Mouse (Mus musculus): ENCODE results near the gene Dnajc12. TPM values are rescaled to one million over a fixed set of nuclear protein-coding genes. Genes with fewer than 3 reads are reported as not detected.
A peak's percentile ranks its signal among the peaks of the same experiment; 100 is the strongest.
"Not testable (repeated sequence)": the region's sequence is repeated elsewhere in the genome, so short reads cannot be mapped to it uniquely, and the experiment has no call there.

The Dnajc12 gene
- total RNA-seq (2021) = 1 to 10 TPM; 7.6 to 8.1 TPM
- long read RNA-seq, experiment 1, transcript Dnajc12-201 (5 exons, 3,025 nt) = major isoform, 8 of 10 reads
- long read RNA-seq, experiment 1, partial matches to known transcripts = 0 of 10 reads
- long read RNA-seq, experiment 1, other reads (novel, unspliced or antisense) = 1 of 10 reads
- long read RNA-seq, experiment 2, partial matches to known transcripts = 0 of 6 reads
- long read RNA-seq, experiment 2, other reads (novel, unspliced or antisense) = 1 of 6 reads

GRCm38 (mm10) chr10:63382372-63383279 is at the start of gene Dnajc12:
Dnajc12 (plus strand) TSS chr10:63382443.
- intact Hi-C loops (cut with DNase I) = no loop called here
- peak; percentile 75 to 83 for DNase-seq

GRCm38 (mm10) chr10:63336901-63337300 is 45.3 kb upstream of the Dnajc12 start:
- intact Hi-C loops (cut with DNase I) = loop anchor here (5.0 kb wide), 1 partner anchor 40 kb away; no protein-coding TSS in a partner anchor
- no peak for DNase-seq

DNA sequence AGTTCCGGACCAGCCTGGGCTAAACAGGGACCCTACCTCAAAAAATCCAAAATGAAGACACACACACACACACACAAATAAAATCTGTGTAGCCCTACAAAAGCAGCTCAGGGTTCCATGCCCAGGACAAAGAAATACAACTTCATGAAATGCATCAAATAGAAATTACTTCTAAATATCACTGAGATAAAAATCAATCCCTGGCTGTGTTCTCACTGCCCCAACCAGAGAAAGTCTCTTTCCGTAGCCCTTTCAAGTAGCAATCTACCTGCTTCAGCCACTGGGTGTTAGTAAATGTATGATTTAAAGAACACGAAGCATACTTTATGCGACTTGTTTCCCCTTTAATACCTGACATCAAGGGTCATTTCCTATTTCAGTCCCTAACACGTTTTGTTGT is 44.9 kb upstream of the Dnajc12 start:
- intact Hi-C loops (cut with DNase I) = loop anchor here (5.0 kb wide), 1 partner anchor 40 kb away; no protein-coding TSS in a partner anchor
- DNase-seq = no peak

- intact Hi-C loops (cut with DNase I) = loop anchor here (5.0 kb wide), 1 partner anchor 39 kb away; no protein-coding TSS in a partner anchor
- peak; percentile 71 to 76 for DNase-seq
Measured at GRCm38 (mm10) chr10:63337951-63338836, 44.0 kb upstream of the Dnajc12 start.

- intact Hi-C loops (cut with DNase I) = loop anchor here (5.0 kb wide), 1 partner anchor 38 kb away; no protein-coding TSS in a partner anchor
- DNase-seq = peak; percentile 91 to 95
Measured at GRCm38 (mm10) chr10:63338914-63339643, 43.2 kb upstream of the Dnajc12 start.

DNA sequence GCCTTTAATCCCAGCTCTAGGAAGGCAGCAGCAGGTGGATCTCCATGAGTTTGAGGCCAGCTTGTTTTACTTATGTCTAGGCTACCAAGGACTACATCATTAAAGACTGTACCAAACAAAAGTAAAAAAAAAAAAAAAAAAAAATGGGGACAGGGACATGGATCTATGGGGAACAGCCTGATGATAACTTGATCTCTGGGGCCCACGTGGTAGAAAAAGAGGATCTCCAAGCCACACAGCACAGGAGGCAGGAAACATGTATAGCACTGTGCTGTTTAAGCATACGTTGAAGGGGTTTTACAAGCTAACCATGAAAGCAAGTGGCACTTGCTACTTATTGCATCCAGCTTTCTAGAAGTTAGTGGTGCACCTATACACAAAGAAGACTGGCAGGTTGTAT is 40.9 kb upstream of the Dnajc12 start:
- intact Hi-C loops (cut with DNase I) = no loop called here
- DNase-seq = no peak

- intact Hi-C loops (cut with DNase I) = no loop called here
- DNase-seq = no peak
Measured at GRCm38 (mm10) chr10:63344751-63345150, 37.5 kb upstream of the Dnajc12 start.

DNA sequence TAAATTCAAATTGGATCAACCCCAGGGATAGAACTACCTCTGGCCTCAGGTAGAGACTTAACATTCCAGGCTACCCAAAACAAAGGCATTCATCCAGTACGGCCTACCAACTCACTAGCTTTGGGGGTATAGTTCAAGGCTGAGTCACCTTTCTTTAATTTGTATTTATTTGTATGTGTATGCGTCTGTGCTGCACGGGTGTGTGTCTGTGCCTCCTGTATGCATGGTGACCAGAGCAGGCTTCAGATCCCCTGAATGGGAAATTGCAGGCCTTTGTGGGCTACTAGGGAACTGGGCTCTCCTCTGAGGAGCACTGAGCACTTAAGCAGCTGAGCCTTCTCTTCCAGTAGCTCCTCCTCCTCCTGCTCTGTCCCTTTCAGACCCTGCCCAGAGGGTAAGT is 34.0 kb upstream of the Dnajc12 start:
- DNase-seq = no peak
- intact Hi-C loops (cut with DNase I) = no loop called here

- intact Hi-C loops (cut with DNase I) = no loop called here
- DNase-seq = no peak
Measured at GRCm38 (mm10) chr10:63350666-63351065, 31.6 kb upstream of the Dnajc12 start.

DNA sequence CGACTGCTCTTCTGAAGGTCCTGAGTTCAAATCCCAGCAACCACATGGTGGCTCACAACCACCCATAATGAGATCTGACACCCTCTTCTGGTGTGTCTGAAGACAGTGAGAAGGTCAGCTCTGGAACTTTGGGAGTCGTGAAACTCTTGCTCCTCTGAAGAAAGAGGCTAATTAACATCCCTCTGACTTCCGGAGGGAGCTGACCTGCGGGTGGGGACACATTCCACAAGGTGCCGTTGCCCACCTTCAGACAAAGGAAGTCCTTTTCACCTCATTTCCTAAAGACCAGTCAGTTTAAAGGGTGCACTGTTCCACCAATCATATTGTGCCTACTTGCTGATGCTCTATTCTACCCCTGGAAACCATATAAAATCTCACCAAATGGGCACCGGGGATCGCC is 31.1 kb upstream of the Dnajc12 start:
- DNase-seq; intact Hi-C loops (cut with DNase I): not testable (repeated sequence)

GRCm38 (mm10) chr10:63352111-63352510 is 30.1 kb upstream of the Dnajc12 start:
- intact Hi-C loops (cut with DNase I) = no loop called here

GRCm38 (mm10) chr10:63360502-63360901 is 21.7 kb upstream of the Dnajc12 start:
- intact Hi-C loops (cut with DNase I) = no loop called here
- DNase-seq = no peak

More at GRCm38 (mm10) chr10:63352111-63352510, 30.1 kb upstream of the Dnajc12 start:
- DNase-seq = no peak

- no peak for DNase-seq
- intact Hi-C loops (cut with DNase I) = no loop called here
Measured at GRCm38 (mm10) chr10:63365918-63366455, 16.3 kb upstream of the Dnajc12 start.

DNA sequence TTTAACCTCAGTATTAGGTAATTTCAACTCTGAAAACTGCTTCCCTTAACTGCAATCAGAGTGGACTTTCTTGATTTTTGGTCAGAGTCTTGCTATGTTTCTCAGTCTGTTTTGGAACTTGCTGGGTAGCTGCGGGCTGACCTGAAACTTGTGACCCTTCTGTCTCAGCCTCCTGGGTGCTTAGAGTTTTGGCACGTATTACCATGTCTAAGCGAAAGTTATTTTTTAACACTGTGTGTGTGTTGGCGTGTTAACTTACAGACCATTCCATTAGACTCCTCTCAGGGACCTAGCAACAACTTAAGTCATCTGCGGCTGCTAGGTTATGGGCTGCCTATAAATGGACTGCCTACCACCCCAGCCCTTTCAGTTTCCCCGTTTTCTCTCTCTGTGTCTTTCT is 14.9 kb upstream of the Dnajc12 start:
- intact Hi-C loops (cut with DNase I) = no loop called here
- DNase-seq = no peak

DNA sequence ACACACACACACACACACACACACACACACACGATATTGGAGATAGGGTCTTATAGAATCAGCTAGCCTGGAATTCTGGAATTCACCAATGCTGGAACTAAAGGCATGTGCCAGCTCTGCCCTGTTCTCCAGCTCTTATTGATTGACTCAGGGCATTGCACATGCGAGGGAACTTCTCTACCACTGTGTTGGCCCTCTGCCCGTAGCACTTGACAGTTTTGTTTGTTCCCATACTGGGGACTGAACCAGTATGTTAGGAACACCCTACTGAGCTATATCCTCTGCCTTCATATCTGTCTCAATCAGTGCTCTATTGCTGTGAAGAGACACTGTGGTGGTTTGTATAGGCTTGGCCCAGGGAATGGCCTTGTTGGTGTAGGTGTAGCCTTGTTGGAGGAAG is 14.2 kb upstream of the Dnajc12 start:
- intact Hi-C loops (cut with DNase I) = no loop called here
- DNase-seq = no peak

- intact Hi-C loops (cut with DNase I) = loop anchor here (2.0 to 5.0 kb wide), 2 partner anchors 39 to 68 kb away; no protein-coding TSS in a partner anchor
- DNase-seq = no peak
Measured at GRCm38 (mm10) chr10:63376303-63376702, 5.9 kb upstream of the Dnajc12 start.

- DNase-seq = peak; percentile 44 to 69
- intact Hi-C loops (cut with DNase I) = loop anchor here (1.0 to 5.0 kb wide), 3 partner anchors 40 to 225 kb away; no protein-coding TSS in a partner anchor
Measured at GRCm38 (mm10) chr10:63377468-63377867, 4.8 kb upstream of the Dnajc12 start.

- no peak for DNase-seq
- intact Hi-C loops (cut with DNase I) = loop anchor here (5.0 kb wide), 1 partner anchor 42 kb away; no protein-coding TSS in a partner anchor
Measured at GRCm38 (mm10) chr10:63378948-63379680, 3.1 kb upstream of the Dnajc12 start.

Data from heart, postnatal 14 days (tissue).